Comparison of ENCODE assay signal across 26 mouse cellular contexts in genomic region chr4:44078358-44078933, GRCm38 (mm10). TPM values are rescaled to one million over a fixed set of nuclear protein-coding genes. Genes with fewer than 3 reads are reported as not detected.
DNase-seq lines count a peak whose midpoint lies in the region; ATAC-seq and TF ChIP-seq lines count a peak whose summit lies in the region.
"Had no signal": no experiment of that assay in that cellular context is flagged by ENCODE, and none has a peak within 500 bp of the region (broad histone marks: within the 10 kb centered on the region; RNA-seq: fewer than 3 reads in every experiment).

No protein-coding gene starts in this region.

- no peak overlapping the region for H3K4me3 ChIP-seq in lung, embryonic 14.5 days (ENCODE audit: low read depth, low read length)
- H3K4me3 ChIP-seq in lung, postnatal 0 days (ENCODE audit: low read depth, low read length), result no peak overlapping the region
- no peak overlapping the region for H3K4me3 ChIP-seq in intestine, embryonic 15.5 days (replicated peaks)
- H3K4me3 ChIP-seq in intestine, postnatal 0 days (ENCODE audit: low read depth, low read length), result no peak overlapping the region
- H3K4me3 ChIP-seq: forebrain, embryonic 10.5 days; forebrain, embryonic 13.5 days; heart, embryonic 10.5 days; heart, embryonic 13.5 days had no signal

- H3K36me3 ChIP-seq in lung, embryonic 14.5 days (ENCODE audit: insufficient read depth), result no peaks in the 10 kb centered on the region
- no peaks in the 10 kb centered on the region for H3K36me3 ChIP-seq in lung, postnatal 0 days (ENCODE audit: insufficient read depth, low read length)
- H3K36me3 ChIP-seq in intestine, embryonic 15.5 days, result no peaks in the 10 kb centered on the region
- H3K36me3 ChIP-seq in intestine, postnatal 0 days (ENCODE audit: control insufficient read depth, insufficient read depth), result no peaks in the 10 kb centered on the region
- H3K36me3 ChIP-seq: forebrain, embryonic 10.5 days; G1E; heart, embryonic 10.5 days; heart, embryonic 13.5 days had no signal

- intact Hi-C loops in gastrocnemius, postnatal 14 days (cut with DNase I; ENCODE audit: low total_unique reads), result loop anchor here (10.0 kb wide), 1 partner anchor 216 kb away; no protein-coding TSS in a partner anchor

- no peak overlapping the region for H3K9ac ChIP-seq in lung, embryonic 14.5 days
- no peak overlapping the region for H3K9ac ChIP-seq in lung, postnatal 0 days (replicated peaks; ENCODE audit: low read depth)
- no peak overlapping the region for H3K9ac ChIP-seq in intestine, embryonic 15.5 days
- no peak overlapping the region for H3K9ac ChIP-seq in intestine, postnatal 0 days (ENCODE audit: low read depth, low read length)
- H3K9ac ChIP-seq: forebrain, embryonic 13.5 days; heart, embryonic 13.5 days; hindbrain, embryonic 14.5 days had no signal

- DNase-seq in lung, embryonic 14.5 days, result peak; percentile 3
- no peak for DNase-seq in lung, postnatal 25 days (ENCODE audit: low spot score)
- peak; percentile 81 for DNase-seq in lung, postnatal 0 days (ENCODE audit: low spot score)
- no peak for DNase-seq in lung, postnatal 14 days
- no peak for DNase-seq in gastrocnemius, postnatal 14 days
- no peak for DNase-seq in kidney, adult 18-20 months
- DNase-seq: adrenal gland, postnatal 10 days; adrenal gland, postnatal 36 days; B cell, adult 2 months; cerebellum, adult 18-20 months; cerebellum, adult 9-10 months; cerebellum, postnatal 14 days; gastrocnemius, postnatal 10 days; heart, adult 18-20 months; heart, postnatal 14 days; heart, postnatal 4 days had no signal

- H3K9me3 ChIP-seq in lung, embryonic 14.5 days (ENCODE audit: low read depth, low read length), result no peaks in the 10 kb centered on the region
- no peaks in the 10 kb centered on the region for H3K9me3 ChIP-seq in lung, postnatal 0 days (ENCODE audit: low read length)
- H3K9me3 ChIP-seq in intestine, embryonic 15.5 days, result no peaks in the 10 kb centered on the region
- H3K9me3 ChIP-seq in intestine, postnatal 0 days (ENCODE audit: control insufficient read depth), result no peaks in the 10 kb centered on the region
- H3K9me3 ChIP-seq: forebrain, embryonic 10.5 days; forebrain, embryonic 13.5 days; G1E; heart, embryonic 10.5 days; heart, embryonic 13.5 days had no signal

- TF ChIP-seq EP300 in lung, postnatal 0 days (IDR thresholded peaks at IDR 0.05), result 0 out of 2 replicates have a peak, but pooled peaks have one; percentile 39

- WGBS in lung, embryonic 14.5 days, result 69% methylated on average over 7 of the region's 7 CpGs
- 54% methylated on average over 7 of the region's 7 CpGs for WGBS in lung, postnatal 0 days
- WGBS in intestine, embryonic 15.5 days, result 71% methylated on average over 7 of the region's 7 CpGs
- 59% methylated on average over 7 of the region's 7 CpGs for WGBS in intestine, postnatal 0 days

- no peaks in the 10 kb centered on the region for H3K4me1 ChIP-seq in lung, embryonic 14.5 days (ENCODE audit: insufficient read depth)
- no peaks in the 10 kb centered on the region; the same call in 1 of the 2 replicates for H3K4me1 ChIP-seq in lung, postnatal 0 days (ENCODE audit: insufficient read depth, low read depth, low read length)
- H3K4me1 ChIP-seq in intestine, embryonic 15.5 days (replicated peaks), result 0 out of 2 replicates have a peak, but pooled peaks cover 3% of the 10 kb centered on the region
- no peaks in the 10 kb centered on the region for H3K4me1 ChIP-seq in intestine, postnatal 0 days (replicated peaks; ENCODE audit: control insufficient read depth, insufficient read depth, low read length)
- H3K4me1 ChIP-seq: forebrain, embryonic 10.5 days; forebrain, embryonic 13.5 days; heart, embryonic 10.5 days had no signal

- ATAC-seq in lung, embryonic 14.5 days (ENCODE audit: insufficient read depth), result no peak
- peak; percentile 76 for ATAC-seq in lung, postnatal 0 days
- ATAC-seq in intestine, embryonic 15.5 days, result peak; percentile 50
- peak; percentile 47; the same call in 1 of the 2 replicates for ATAC-seq in intestine, postnatal 0 days
- ATAC-seq: forebrain, embryonic 13.5 days; forebrain, embryonic 16.5 days; Patski had no signal

- no peak overlapping the region for H3K4me2 ChIP-seq in lung, embryonic 14.5 days
- no peak overlapping the region for H3K4me2 ChIP-seq in lung, postnatal 0 days (replicated peaks; ENCODE audit: low read depth, low read length)
- no peak overlapping the region for H3K4me2 ChIP-seq in intestine, embryonic 15.5 days (replicated peaks)
- H3K4me2 ChIP-seq in intestine, postnatal 0 days (replicated peaks; ENCODE audit: low read depth), result no peak overlapping the region
- H3K4me2 ChIP-seq: forebrain, embryonic 13.5 days; heart, embryonic 13.5 days; hindbrain, embryonic 14.5 days had no signal

- H3K27me3 ChIP-seq in lung, embryonic 14.5 days (ENCODE audit: insufficient read depth, low read length), result no peaks in the 10 kb centered on the region
- no peaks in the 10 kb centered on the region for H3K27me3 ChIP-seq in lung, postnatal 0 days (replicated peaks; ENCODE audit: insufficient read depth, low read length)
- no peaks in the 10 kb centered on the region for H3K27me3 ChIP-seq in intestine, embryonic 15.5 days (replicated peaks)
- H3K27me3 ChIP-seq in intestine, postnatal 0 days (replicated peaks; ENCODE audit: control insufficient read depth, insufficient read depth, low read length), result no peaks in the 10 kb centered on the region
- H3K27me3 ChIP-seq: forebrain, embryonic 13.5 days; heart, embryonic 13.5 days; Patski had no signal

- no peak for TF ChIP-seq CTCF in lung, embryonic 14.5 days (IDR thresholded peaks at IDR 0.05; ENCODE audit: low read depth)
- no peak for TF ChIP-seq CTCF in lung, postnatal 0 days (IDR thresholded peaks at IDR 0.05)
- 0 out of 2 replicates have a peak, but pooled peaks have one; percentile 26 for TF ChIP-seq CTCF in intestine, postnatal 0 days (IDR thresholded peaks at IDR 0.05; ENCODE audit: low read depth)

- H3K27ac ChIP-seq in lung, embryonic 14.5 days (ENCODE audit: low read depth), result no peak overlapping the region
- H3K27ac ChIP-seq in lung, postnatal 0 days (ENCODE audit: low read length), result peak overlapping the region; percentile 54; the same call in 1 of the 2 replicates
- H3K27ac ChIP-seq in intestine, embryonic 15.5 days, result peak overlapping the region; percentile 62
- H3K27ac ChIP-seq in intestine, postnatal 0 days (ENCODE audit: low read depth, low read length), result no peak overlapping the region
- H3K27ac ChIP-seq: forebrain, embryonic 10.5 days; forebrain, embryonic 13.5 days; heart, embryonic 10.5 days; heart, embryonic 13.5 days; hindbrain, embryonic 14.5 days had no signal

RNA-seq across cellular contexts. Expression of gene Gne, which starts 5.5 kb away (rescaled TPM):
- 37.3 and 38.5 TPM in 2 replicates for polyA plus RNA-seq in lung, embryonic 14.5 days (2014; fragmentation: Nextera tagmentation; extraction: Ambion mirVana)
- polyA plus RNA-seq in lung, postnatal 0 days (2015; fragmentation: Nextera tagmentation; extraction: Ambion mirVana), result 25.1 and 33.1 TPM in 2 replicates
- 42.0 and 47.0 TPM in 2 replicates for polyA plus RNA-seq in intestine, embryonic 15.5 days (2015; fragmentation: Nextera tagmentation; extraction: Ambion mirVana)
- 22.2 and 30.4 TPM in 2 replicates for polyA plus RNA-seq in intestine, postnatal 0 days (2015; fragmentation: Nextera tagmentation; extraction: Ambion mirVana)
- total RNA-seq in gastrocnemius, postnatal 14 days (2021), result 10 to 100 TPM; 12.4 to 13.0 TPM

Comparison
In these comparisons a context has a peak if more than half of its experiments do, and no peak if none do; other contexts are left out.
1. DNase-seq: peak in lung, embryonic 14.5 days (single experiment) and lung, postnatal 0 days (single experiment); none in lung, postnatal 25 days (single experiment), lung, postnatal 14 days (single experiment), gastrocnemius, postnatal 14 days (single experiment) and kidney, adult 18-20 months (single experiment).
2. H3K27ac ChIP-seq: peak in lung, postnatal 0 days (single experiment) and intestine, embryonic 15.5 days (single experiment); none in lung, embryonic 14.5 days (single experiment) and intestine, postnatal 0 days (single experiment).